Mouse (Mus musculus): ENCODE measurements around the gene Serhl.

DNA sequence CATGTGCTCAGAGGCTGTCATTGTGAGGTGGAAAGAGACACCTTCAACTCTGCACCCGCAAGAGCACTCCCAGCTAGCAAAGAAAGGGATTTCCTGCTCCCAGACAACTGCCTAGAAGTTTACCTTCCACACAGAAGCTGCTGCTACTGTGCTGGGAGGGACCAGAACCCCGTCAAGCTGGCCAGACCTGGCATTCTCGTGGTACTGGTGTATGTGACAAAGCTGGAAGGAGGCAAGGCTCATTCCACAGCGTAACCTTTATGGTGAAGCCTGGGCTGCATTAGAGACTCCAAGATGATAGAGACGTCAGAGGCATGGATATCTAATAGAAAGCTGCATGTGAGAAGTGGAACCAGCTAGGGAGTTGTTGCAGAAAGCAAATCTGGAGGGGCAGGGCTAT lies 35.3 kb downstream of the Serhl start:
- TF ChIP-seq POLR2A (IDR thresholded peaks at IDR 0.05; ENCODE audit: low read depth, low read length), result no peak
- TF ChIP-seq CTCF (IDR thresholded peaks at IDR 0.05; ENCODE audit: extremely low read depth, insufficient read length, insufficient replicate concordance, low read depth, low read length), result no peak

All from small intestine, adult 2 months (tissue).